Mouse (Mus musculus): ENCODE data around the gene Olfr364-ps1.

Gene Olfr364-ps1

DNA sequence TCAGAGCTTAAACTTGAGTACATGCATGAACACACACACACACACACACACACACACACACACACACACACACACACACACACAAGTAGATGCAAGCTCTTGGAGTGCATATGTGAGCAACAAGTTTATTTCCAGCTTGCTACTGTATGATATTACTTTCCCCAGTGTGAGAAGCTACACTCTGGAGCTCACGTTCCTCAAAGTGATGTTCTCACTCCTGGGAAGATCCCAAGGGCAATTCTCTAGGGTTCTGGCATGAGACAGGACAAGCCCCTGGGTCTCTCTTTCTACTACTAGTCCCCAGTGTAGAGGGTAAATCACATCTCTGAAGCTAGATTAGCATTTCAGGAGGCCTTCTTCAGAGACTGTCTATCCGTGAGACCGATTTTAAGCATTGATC lies at the start of gene Olfr364-ps1:
Gene Olfr364-ps1 (plus strand): TSS at position 301 of the 400 bp plus-strand sequence.
- DNase-seq (ENCODE audit: low spot score), result no peak

DNA sequence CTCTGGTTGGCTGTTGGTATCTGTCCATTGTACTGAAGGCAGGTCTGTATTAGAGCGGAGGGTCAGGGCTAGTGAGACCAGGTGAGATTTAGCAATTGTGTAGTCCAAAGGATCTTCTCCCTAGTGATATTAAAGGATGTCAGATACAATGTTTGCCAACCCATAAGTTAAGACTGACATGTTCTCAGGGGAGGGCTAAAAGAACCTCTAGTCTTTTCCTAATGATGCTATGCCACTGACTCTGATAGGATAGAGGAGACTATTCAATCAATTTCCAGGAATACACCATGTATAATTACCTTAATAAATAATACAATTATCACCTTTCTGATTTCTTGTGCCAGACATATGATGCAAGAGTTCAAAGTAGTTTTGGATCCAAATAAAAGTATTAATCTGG lies 21.3 kb upstream of the Olfr364-ps1 start, which contains the start of gene Olfr362:
Gene Olfr362 (minus strand): TSS at position 101 of the 400 bp plus-strand sequence.
- DNase-seq (ENCODE audit: low spot score), result no peak

DNA sequence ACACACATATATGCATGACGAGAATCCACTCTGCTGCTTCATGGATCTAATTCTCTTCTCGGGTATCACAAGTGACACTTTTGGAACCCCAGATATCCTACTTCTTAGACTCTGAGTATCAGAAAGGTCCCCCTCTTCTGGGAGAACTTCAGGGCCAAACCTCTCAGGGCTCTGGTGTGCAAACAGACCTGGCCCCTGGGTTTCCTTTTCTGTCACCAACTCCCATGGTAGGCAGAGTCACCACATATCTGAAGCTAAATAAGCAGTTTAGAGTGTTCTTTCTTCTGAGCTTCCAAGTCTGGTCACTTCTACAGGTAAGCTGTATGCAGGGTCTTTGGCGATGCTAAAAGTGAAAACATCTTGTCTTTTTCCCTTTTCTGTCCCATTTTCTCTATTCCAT lies 48.8 kb downstream of the Olfr364-ps1 start, which contains the start of gene Olfr365:
Gene Olfr365 (plus strand): TSS at position 301 of the 400 bp plus-strand sequence.
- no peak for DNase-seq (ENCODE audit: low spot score)
